Mouse (Mus musculus) midbrain, embryonic 12.5 days (tissue): ENCODE data around the gene 4930590J08Rik. TPM values are rescaled to one million over a fixed set of nuclear protein-coding genes. Genes with fewer than 3 reads are reported as not detected.

ENCODE experiments used
- polyA plus RNA-seq: library from polyadenylated mRNA; unstranded; fragments of >200 nt; fragmentation: Nextera tagmentation; extraction: Ambion mirVana; gene quantifications from 2 replicates; pipeline ENCODE4 v1.2.1, GENCODE M21; 2016

4930590J08Rik gene
- polyA plus RNA-seq, 1 experiment from 2014 or later = 1.2 TPM

Other genes with a start within 250 kb of the 4930590J08Rik start
- 69.4 and 82.8 TPM in 2 replicates for gene Slc6a6, start 218.8 kb upstream of the 4930590J08Rik start, polyA plus RNA-seq
- gene Grip2, start 75.6 kb upstream of the 4930590J08Rik start, polyA plus RNA-seq = 2.1 TPM in 2 replicates
- gene Ccdc174, start 24.8 kb upstream of the 4930590J08Rik start, polyA plus RNA-seq = 57.8 and 60.6 TPM in 2 replicates
- 7.1 and 8.0 TPM in 2 replicates for gene Fgd5, start 76.1 kb downstream of the 4930590J08Rik start, polyA plus RNA-seq
- 32.7 and 36.7 TPM in 2 replicates for gene Nr2c2, start 188.6 kb downstream of the 4930590J08Rik start, polyA plus RNA-seq